Mouse (Mus musculus): ENCODE results near the gene Gm27235.
"Not testable (repeated sequence)": the region's sequence is repeated elsewhere in the genome, so short reads cannot be mapped to it uniquely, and the experiment has no call there.

The Gm27235 gene

GRCm38 (mm10) chr9:35790001-35790400 lies at the start of gene Gm27235, which contains the start of gene D730048I06Rik:
Gene Gm27235 (minus strand): TSS chr9:35790101.
Gene D730048I06Rik (minus strand): TSS chr9:35790112.
- DNase-seq: no peak

- not testable (repeated sequence) for DNase-seq
Observed at GRCm38 (mm10) chr9:35817881-35818280, 28.0 kb upstream of the Gm27235 start.

- no peak for DNase-seq
Observed at GRCm38 (mm10) chr9:35798146-35798545, 8.2 kb upstream of the Gm27235 start.

- no peak for DNase-seq
Observed at GRCm38 (mm10) chr9:35778009-35778408, 11.9 kb downstream of the Gm27235 start, which contains the start of gene Gm17727. Gene Gm17727 (minus strand): TSS chr9:35778109.

GRCm38 (mm10) chr9:35756843-35757242 lies 33.1 kb downstream of the Gm27235 start:
- no peak for DNase-seq

GRCm38 (mm10) chr9:35740749-35741148 lies 49.2 kb downstream of the Gm27235 start, which contains the start of gene Gm17677:
Gene Gm17677 (plus strand): TSS chr9:35741049.
- DNase-seq: no peak
